Mouse (Mus musculus) T-helper 1 cell (primary cell): ENCODE data around the gene Fancd2os.

Source experiments
- in situ Hi-C: fragments of 300-600 bp; cut with MboI, MseI; formaldehyde crosslinking; loops from one replicate; pipeline ENCODE4 v1.15.1; 2025; ENCODE audit warnings: high pct_unique_total_duplicates

Fancd2os gene

GRCm38 (mm10) chr6:113600543-113601139 lies at the start of gene Fancd2os:
Fancd2os (minus strand) TSS chr6:113600715.
- in situ Hi-C loops, result no loop called here

- in situ Hi-C loops, result loop anchor here (10.0 to 25.0 kb wide), 2 partner anchors 1262 to 1785 kb away; no protein-coding TSS in a partner anchor
Measured at GRCm38 (mm10) chr6:113650197-113650640, 49.7 kb upstream of the Fancd2os start.

GRCm38 (mm10) chr6:113649346-113650196 lies 49.1 kb upstream of the Fancd2os start:
- in situ Hi-C loops, result loop anchor here (10.0 to 25.0 kb wide), 2 partner anchors 1263 to 1785 kb away; no protein-coding TSS in a partner anchor

- in situ Hi-C loops, result no loop called here
Measured at GRCm38 (mm10) chr6:113644808-113645207, 44.3 kb upstream of the Fancd2os start.

- in situ Hi-C loops, result no loop called here
Measured at GRCm38 (mm10) chr6:113643967-113644366, 43.5 kb upstream of the Fancd2os start.

GRCm38 (mm10) chr6:113643021-113643420 lies 42.5 kb upstream of the Fancd2os start:
- in situ Hi-C loops, result no loop called here

GRCm38 (mm10) chr6:113642605-113643004 lies 42.1 kb upstream of the Fancd2os start:
- in situ Hi-C loops, result no loop called here

- in situ Hi-C loops, result loop anchor here (5.0 kb wide), 1 partner anchor 38 kb away; no protein-coding TSS in a partner anchor
Measured at GRCm38 (mm10) chr6:113639201-113639600, 38.7 kb upstream of the Fancd2os start.

- in situ Hi-C loops, result loop anchor here (5.0 kb wide), 1 partner anchor 39 kb away; no protein-coding TSS in a partner anchor
Measured at GRCm38 (mm10) chr6:113638302-113639040, 38.0 kb upstream of the Fancd2os start, which contains the start of gene Irak2. Irak2 (plus strand) TSS chr6:113638467.

GRCm38 (mm10) chr6:113632863-113633262 lies 32.3 kb upstream of the Fancd2os start:
- in situ Hi-C loops, result no loop called here

GRCm38 (mm10) chr6:113630322-113630721 lies 29.8 kb upstream of the Fancd2os start:
- in situ Hi-C loops, result no loop called here

- in situ Hi-C loops, result no loop called here
Measured at GRCm38 (mm10) chr6:113624989-113625770, 24.7 kb upstream of the Fancd2os start.

GRCm38 (mm10) chr6:113623941-113624751 lies 23.6 kb upstream of the Fancd2os start, which contains the start of gene Vhl:
Vhl (plus strand) TSS chr6:113623959.
- in situ Hi-C loops, result no loop called here

- in situ Hi-C loops, result no loop called here
Measured at GRCm38 (mm10) chr6:113623386-113623785, 22.9 kb upstream of the Fancd2os start.

- in situ Hi-C loops, result no loop called here
Measured at GRCm38 (mm10) chr6:113615489-113615888, 15.0 kb upstream of the Fancd2os start.

- in situ Hi-C loops, result loop anchor here (5.0 kb wide), 1 partner anchor 83 kb away; the partner anchor contains the start of genes Emc3 and Fancd2
Measured at GRCm38 (mm10) chr6:113614997-113615396, 14.5 kb upstream of the Fancd2os start.

- in situ Hi-C loops, result loop anchor here (5.0 kb wide), 1 partner anchor 82 kb away; the partner anchor contains the start of genes Emc3 and Fancd2
Measured at GRCm38 (mm10) chr6:113614152-113614551, 13.6 kb upstream of the Fancd2os start.

- in situ Hi-C loops, result loop anchor here (5.0 kb wide), 1 partner anchor 80 kb away; the partner anchor contains the start of genes Emc3 and Fancd2
Measured at GRCm38 (mm10) chr6:113612258-113612969, 11.9 kb upstream of the Fancd2os start.

- in situ Hi-C loops, result no loop called here
Measured at GRCm38 (mm10) chr6:113609293-113609692, 8.8 kb upstream of the Fancd2os start.
